Mouse (Mus musculus) G1E (cell line): ENCODE measurements around the gene Spry2. TPM values are rescaled to one million over a fixed set of nuclear protein-coding genes. Genes with fewer than 3 reads are reported as not detected.

ENCODE experiments used
- ATAC-seq: 2 replicates; pipeline ENCODE4 v1.8.0; 2016; ENCODE audit warnings: mild to moderate bottlenecking; ENCODE audit not compliant: insufficient number of reproducible peaks, poor library complexity, low FRiP score, severe bottlenecking; ENCODE audit errors: extremely low read depth
- DNase-seq: peaks from one replicate; pipeline ENCODE4 v3.0.0; 2012; ENCODE audit warnings: low spot score
- H3K27me3 ChIP-seq: 2 replicates; pipeline ENCODE4 v1.6.1; 2012; ENCODE audit warnings: mild to moderate bottlenecking, low read length, inconsistent platforms; ENCODE audit not compliant: insufficient read depth
- H3K36me3 ChIP-seq: replicated peaks from 2 replicates; pipeline ENCODE3; 2012; ENCODE audit warnings: mild to moderate bottlenecking, inconsistent platforms
- H3K4me1 ChIP-seq: 2 replicates; pipeline ENCODE4 v1.6.1; 2012; ENCODE audit warnings: low read depth, low read length, inconsistent platforms, mixed read lengths; ENCODE audit not compliant: insufficient read depth
- H3K4me3 ChIP-seq: 2 replicates; pipeline ENCODE4 v1.5.1; 2012; ENCODE audit warnings: low read depth, mild to moderate bottlenecking, inconsistent platforms, low read length, moderate library complexity, mixed read lengths
- H3K9me3 ChIP-seq: replicated peaks from 2 replicates; pipeline ENCODE4 v1.6.1; 2012; ENCODE audit warnings: inconsistent platforms
- CTCF ChIP-seq: IDR thresholded peaks from 2 replicates; pipeline ENCODE4 v1.5.1; 2012; ENCODE audit warnings: low read depth, low read length, inconsistent platforms, mixed read lengths
- GATA1 ChIP-seq: IDR thresholded peaks from 2 replicates; pipeline ENCODE4 v1.6.1; 2012; ENCODE audit warnings: borderline replicate concordance, low read length, inconsistent platforms, mixed read lengths
- GATA2 ChIP-seq: IDR thresholded peaks from 2 replicates; pipeline ENCODE4 v1.6.1; 2012; ENCODE audit warnings: low read depth, low read length, inconsistent platforms, borderline replicate concordance
- POLR2AphosphoS5 ChIP-seq: IDR thresholded peaks from 2 replicates; pipeline ENCODE4 v1.6.1; 2012; ENCODE audit warnings: low read depth, low read length, inconsistent platforms; ENCODE audit not compliant: insufficient replicate concordance
- TAL1 ChIP-seq: conservative IDR thresholded peaks from 2 replicates; pipeline ENCODE4 v1.6.1; 2012; ENCODE audit warnings: low read depth, low read length, inconsistent platforms, mixed read lengths
- polyA plus RNA-seq: library from polyadenylated mRNA; stranded (reverse); fragments of >175 nt; gene quantifications from 2 replicates; pipeline ENCODE4 v1.2.3, GENCODE M21; 2012
- total RNA-seq, 2 experiments: library from RNA; stranded (forward) in 1 of 2; stranded (reverse) in 1 of 2; fragments of 200-1000 nt in 1 of 2; fragments of >200 nt in 1 of 2; fragmentation: Nextera tagmentation in 1 of 2; gene quantifications; 2 replicates each; pipeline ENCODE4 v1.2.3; 2014 to 2017

Gene Spry2
- total and polyA plus RNA-seq, 3 experiments = 0.11 TPM; not detected in 2

- no peak for DNase-seq
- Histone ChIP-seq H3K9me3 (peaks cover 59% of the 10 kb centered on the region), H3K4me3 (no peak overlapping the region), H3K4me1 (no peaks in the 10 kb centered on the region), H3K36me3 (no peaks in the 10 kb centered on the region), H3K27me3 (no peaks in the 10 kb centered on the region)
- no peak for ATAC-seq
- TF ChIP-seq CTCF (no peak), TAL1 (no peak), GATA1 (no peak), GATA2 (no peak), POLR2AphosphoS5 (no peak)
Observed at GRCm38 (mm10) chr14:105885249-105885648, 11.4 kb downstream of the Spry2 start.

- Histone ChIP-seq H3K36me3 (no peaks in the 10 kb centered on the region), H3K4me1 (no peaks in the 10 kb centered on the region), H3K4me3 (no peak overlapping the region), H3K27me3 (no peaks in the 10 kb centered on the region), H3K9me3 (peaks cover 59% of the 10 kb centered on the region)
- no peak for DNase-seq
- TF ChIP-seq GATA1 = no peak
- TF ChIP-seq POLR2AphosphoS5 = no peak
- TF ChIP-seq TAL1 = no peak
- TF ChIP-seq CTCF = no peak
- TF ChIP-seq GATA2 = no peak
- ATAC-seq = no peak
Observed at GRCm38 (mm10) chr14:105883215-105883614, 13.4 kb downstream of the Spry2 start.

GRCm38 (mm10) chr14:105878359-105878758 is 18.3 kb downstream of the Spry2 start:
- Histone ChIP-seq H3K4me1 (no peaks in the 10 kb centered on the region), H3K4me3 (no peak overlapping the region), H3K9me3 (peaks cover 45% of the 10 kb centered on the region), H3K27me3 (no peaks in the 10 kb centered on the region), H3K36me3 (no peaks in the 10 kb centered on the region)
- ATAC-seq (no peak), DNase-seq (no peak)
- TF ChIP-seq TAL1 (no peak), CTCF (no peak), POLR2AphosphoS5 (no peak), GATA1 (no peak), GATA2 (no peak)

- ATAC-seq (no peak), DNase-seq (no peak)
- H3K9me3 ChIP-seq = peaks cover 40% of the 10 kb centered on the region
- H3K4me3 ChIP-seq = no peak overlapping the region
- H3K36me3 ChIP-seq = no peaks in the 10 kb centered on the region
- H3K4me1 ChIP-seq = no peaks in the 10 kb centered on the region
- no peak for TF ChIP-seq POLR2AphosphoS5
- no peak for TF ChIP-seq GATA1
- TF ChIP-seq TAL1 = no peak
- TF ChIP-seq CTCF = no peak
- no peak for TF ChIP-seq GATA2
- no peaks in the 10 kb centered on the region for H3K27me3 ChIP-seq
Observed at GRCm38 (mm10) chr14:105876375-105876774, 20.2 kb downstream of the Spry2 start.

GRCm38 (mm10) chr14:105870370-105870936 is 26.2 kb downstream of the Spry2 start:
- no peaks in the 10 kb centered on the region for H3K27me3 ChIP-seq
- no peaks in the 10 kb centered on the region for H3K36me3 ChIP-seq
- H3K9me3 ChIP-seq = peaks cover 40% of the 10 kb centered on the region
- TF ChIP-seq GATA2 (no peak), POLR2AphosphoS5 (no peak), CTCF (no peak), TAL1 (no peak), GATA1 (no peak)
- no peak overlapping the region for H3K4me3 ChIP-seq
- DNase-seq = no peak
- ATAC-seq = no peak
- no peaks in the 10 kb centered on the region for H3K4me1 ChIP-seq

- no peak overlapping the region for H3K4me3 ChIP-seq
- no peaks in the 10 kb centered on the region for H3K4me1 ChIP-seq
- TF ChIP-seq POLR2AphosphoS5 (no peak), TAL1 (no peak), CTCF (no peak), GATA2 (no peak), GATA1 (no peak)
- DNase-seq (no peak), ATAC-seq (no peak)
- no peaks in the 10 kb centered on the region for H3K27me3 ChIP-seq
- no peaks in the 10 kb centered on the region for H3K36me3 ChIP-seq
- peaks cover 63% of the 10 kb centered on the region for H3K9me3 ChIP-seq
Observed at GRCm38 (mm10) chr14:105865381-105865938, 31.2 kb downstream of the Spry2 start.
